Mouse (Mus musculus) heart, embryonic 14.5 days (tissue): ENCODE measurements around the gene Med16. TPM values are rescaled to one million over a fixed set of nuclear protein-coding genes. Genes with fewer than 3 reads are reported as not detected.

Source experiments
- ATAC-seq: fragments of 200-750 bp; cut with Nextera tagmentation; 2 replicates; pipeline ENCODE4 v1.8.0; 2017; ENCODE audit warnings: low read depth, moderate TSS enrichment; ENCODE audit not compliant: insufficient number of reproducible peaks, insufficient read depth, low FRiP score
- H3K27ac ChIP-seq, 2 experiments: fragments of 200-500 bp in 1 of 2; fragments of 300-500 bp in 1 of 2; sonication (generic) in 1 of 2; replicated peaks in 1 of 2; 2 replicates each; pipeline ENCODE4 v1.5.1; 2012 to 2014; ENCODE audit warnings: low read depth in 2 of 2, low read length in 2 of 2, control low read depth in 1 of 2, mild to moderate bottlenecking in 1 of 2, mixed read lengths in 1 of 2; ENCODE audit not compliant: control insufficient read depth in 1 of 2, insufficient read depth in 1 of 2
- H3K27me3 ChIP-seq: fragments of 300-500 bp; sonication (generic); 2 replicates; pipeline ENCODE4 v1.6.1; 2014; ENCODE audit warnings: mild to moderate bottlenecking, low read length, control low read depth; ENCODE audit not compliant: control insufficient read depth, insufficient read depth
- H3K36me3 ChIP-seq: fragments of 300-500 bp; sonication (generic); 2 replicates; pipeline ENCODE4 v1.6.1; 2014; ENCODE audit warnings: mild to moderate bottlenecking, control low read depth, low read length, mixed read lengths; ENCODE audit not compliant: control insufficient read depth, insufficient read depth
- H3K4me1 ChIP-seq, 2 experiments: fragments of 200-500 bp in 1 of 2; fragments of 300-500 bp in 1 of 2; sonication (generic) in 1 of 2; 2 replicates each; pipeline ENCODE4 v1.6.1; 2012 to 2014; ENCODE audit warnings: low read length in 2 of 2, control low read depth in 1 of 2, mixed read lengths in 1 of 2; ENCODE audit not compliant: control insufficient read depth in 2 of 2, insufficient read depth in 2 of 2
- H3K4me2 ChIP-seq: fragments of 300-500 bp; sonication (generic); 2 replicates; pipeline ENCODE4 v1.6.1; 2014; ENCODE audit warnings: mild to moderate bottlenecking, low read length
- H3K4me3 ChIP-seq, 2 experiments: fragments of 200-500 bp in 1 of 2; fragments of 300-500 bp in 1 of 2; sonication (generic) in 1 of 2; 2 replicates each; pipeline ENCODE4 v1.5.1; 2012 to 2014; ENCODE audit warnings: low read length in 2 of 2, mild to moderate bottlenecking in 2 of 2, control low read depth in 1 of 2, low read depth in 1 of 2, moderate library complexity in 1 of 2; ENCODE audit not compliant: control insufficient read depth in 1 of 2, insufficient read depth in 1 of 2
- H3K9ac ChIP-seq: fragments of 300-500 bp; sonication (generic); 2 replicates; pipeline ENCODE4 v1.6.1; 2014; ENCODE audit warnings: mild to moderate bottlenecking, low read length
- H3K9me3 ChIP-seq: fragments of 300-500 bp; sonication (generic); 2 replicates; pipeline ENCODE4 v1.6.1; 2016; ENCODE audit warnings: low read length, control low read depth; ENCODE audit not compliant: control insufficient read depth
- WGBS: fragments of 180-500 bp; shearing (Covaris S2); extraction: QIAGEN DNeasy Blood & Tissue Kit; methylation state at CpG from one replicate; pipeline ENCODE4 v1.1.7; 2014; 5-methylcytosine and 5-hydroxymethylcytosine counted together
- polyA plus RNA-seq: library from polyadenylated mRNA; unstranded; fragments of >200 nt; fragmentation: Nextera tagmentation; extraction: Ambion mirVana; gene quantifications from 2 replicates; pipeline ENCODE4 v1.2.1, GENCODE M21; 2014

Gene Med16
- polyA plus RNA-seq, 1 experiment from 2014 or later = 34.7 TPM

DNA sequence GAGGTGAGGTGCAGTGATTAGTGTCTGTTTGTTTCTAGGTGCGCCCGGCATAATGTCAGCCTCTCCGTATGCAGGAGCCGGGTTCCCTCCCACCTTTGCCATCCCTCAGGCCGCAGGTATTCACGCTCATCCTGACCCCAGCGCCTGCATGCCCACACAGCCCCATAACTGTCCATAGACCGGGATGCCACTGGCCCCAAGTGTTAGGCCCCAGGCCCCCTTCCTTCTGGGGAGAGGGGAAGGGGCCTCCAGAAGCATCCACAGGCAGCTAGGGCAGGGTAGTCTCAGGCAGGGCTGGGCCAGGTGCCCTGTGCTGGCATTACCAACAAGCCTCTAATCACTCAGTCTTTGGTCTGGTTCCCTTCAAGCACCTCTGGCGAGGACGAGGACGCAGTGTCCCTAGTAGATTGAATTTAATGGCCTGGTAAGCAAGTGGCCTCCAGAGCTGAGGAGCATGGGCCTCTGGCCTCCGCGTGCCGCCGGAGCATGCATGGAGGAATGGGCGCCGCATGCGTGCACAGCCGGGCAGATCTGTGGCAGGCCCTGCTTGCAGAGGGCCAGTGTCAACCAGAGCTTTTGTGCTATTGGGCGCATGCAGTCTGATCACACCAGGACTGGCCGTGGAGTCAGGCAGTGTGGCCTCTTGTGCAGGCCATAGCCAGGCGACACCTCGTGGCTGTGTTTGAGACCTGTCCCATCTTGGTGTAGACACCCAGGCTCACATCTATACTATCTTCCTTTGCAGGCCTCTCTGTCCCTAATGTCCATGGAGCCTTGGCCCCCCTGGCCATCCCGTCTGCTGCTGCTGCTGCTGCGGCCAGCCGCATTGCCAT, 48.4 kb downstream of the Med16 start:
- H3K4me1 ChIP-seq = peaks cover 29 to 53% of the 10 kb centered on the region in 2 experiments
- no peak overlapping the region for H3K9ac ChIP-seq
- no peaks in the 10 kb centered on the region for H3K27me3 ChIP-seq
- no peak for ATAC-seq
- peaks cover 94% of the 10 kb centered on the region for H3K36me3 ChIP-seq
- no peak overlapping the region for H3K4me2 ChIP-seq
- no peak overlapping the region for H3K4me3 ChIP-seq
- no peak overlapping the region for H3K27ac ChIP-seq
- 89% methylated on average over 26 of the region's 26 CpGs for WGBS
- no peaks in the 10 kb centered on the region for H3K9me3 ChIP-seq

DNA sequence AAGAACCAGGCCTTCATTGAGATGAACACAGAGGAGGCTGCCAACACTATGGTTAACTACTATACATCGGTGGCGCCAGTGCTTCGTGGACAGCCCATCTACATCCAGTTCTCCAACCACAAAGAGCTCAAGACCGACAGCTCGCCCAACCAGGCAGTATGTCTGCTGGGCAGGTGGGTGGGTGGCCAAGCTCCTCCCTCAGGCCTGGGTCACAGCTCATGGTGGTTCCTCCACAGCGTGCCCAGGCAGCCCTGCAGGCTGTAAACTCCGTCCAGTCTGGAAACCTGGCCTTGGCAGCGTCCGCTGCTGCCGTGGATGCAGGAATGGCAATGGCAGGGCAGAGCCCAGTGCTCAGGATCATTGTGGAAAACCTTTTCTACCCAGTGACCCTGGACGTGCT, 49.6 kb downstream of the Med16 start:
- peak overlapping the region; percentile 8 to 100; a peak in 3 of 4 replicates for H3K27ac ChIP-seq
- 80% methylated on average over 11 of the region's 11 CpGs for WGBS
- peaks cover 29 to 47% of the 10 kb centered on the region in 2 experiments for H3K4me1 ChIP-seq
- H3K36me3 ChIP-seq = peaks cover 82% of the 10 kb centered on the region
- H3K9me3 ChIP-seq = no peaks in the 10 kb centered on the region
- ATAC-seq = no peak
- H3K9ac ChIP-seq = 0 out of 2 replicates have a peak overlapping the region, but pooled peaks have one; percentile 99
- H3K4me2 ChIP-seq = peak overlapping the region; percentile 97; the same call in 1 of the 2 replicates
- no peak overlapping the region for H3K4me3 ChIP-seq
- no peaks in the 10 kb centered on the region for H3K27me3 ChIP-seq

- Histone ChIP-seq H3K4me2 (peak overlapping the region; percentile 97), H3K36me3 (peaks cover 76% of the 10 kb centered on the region), H3K27ac (peak overlapping the region; percentile 42 to 100), H3K27me3 (no peaks in the 10 kb centered on the region), H3K4me1 (peaks cover 31 to 47% of the 10 kb centered on the region in 2 experiments), H3K4me3 (peak overlapping the region; percentile 10 to 94; a peak in 3 of 4 replicates), H3K9me3 (no peaks in the 10 kb centered on the region), H3K9ac (peak overlapping the region; percentile 99; the same call in 1 of the 2 replicates)
- WGBS = 37% methylated on average over 17 of the region's 17 CpGs
- ATAC-seq = peak; percentile 28; the same call in 1 of the 2 replicates
Measured at GRCm38 (mm10) chr10:79858416-79859074, 50.2 kb downstream of the Med16 start.

GRCm38 (mm10) chr10:79857894-79858293, 50.8 kb downstream of the Med16 start:
- H3K4me2 ChIP-seq = peak overlapping the region; percentile 97
- 70% methylated on average over 2 of the region's 2 CpGs for WGBS
- ATAC-seq = no peak
- peak overlapping the region; percentile 42 to 100 for H3K27ac ChIP-seq
- no peaks in the 10 kb centered on the region for H3K27me3 ChIP-seq
- H3K9me3 ChIP-seq = no peaks in the 10 kb centered on the region
- peaks cover 70% of the 10 kb centered on the region for H3K36me3 ChIP-seq
- peaks cover 35 to 50% of the 10 kb centered on the region in 2 experiments for H3K4me1 ChIP-seq
- peak overlapping the region; percentile 99 for H3K9ac ChIP-seq
- H3K4me3 ChIP-seq = peak overlapping the region; percentile 10 to 94; a peak in 3 of 4 replicates

- H3K27ac ChIP-seq = peak overlapping the region; percentile 42 to 100
- H3K36me3 ChIP-seq = peaks cover 65% of the 10 kb centered on the region
- H3K27me3 ChIP-seq = no peaks in the 10 kb centered on the region
- peak overlapping the region; percentile 97 for H3K4me2 ChIP-seq
- 9% methylated on average over 4 of the region's 4 CpGs for WGBS
- peak overlapping the region; percentile 90 to 94 for H3K4me3 ChIP-seq
- H3K9ac ChIP-seq = peak overlapping the region; percentile 99
- no peaks in the 10 kb centered on the region for H3K9me3 ChIP-seq
- no peak for ATAC-seq
- H3K4me1 ChIP-seq = peaks cover 39 to 55% of the 10 kb centered on the region in 2 experiments
Measured at GRCm38 (mm10) chr10:79857452-79857811, 51.3 kb downstream of the Med16 start.

- Histone ChIP-seq H3K4me3 (peak overlapping the region; percentile 90 to 94), H3K4me2 (peak overlapping the region; percentile 97), H3K27ac (peak overlapping the region; percentile 38 to 100), H3K36me3 (peaks cover 59% of the 10 kb centered on the region), H3K9ac (peak overlapping the region; percentile 99), H3K9me3 (no peaks in the 10 kb centered on the region), H3K4me1 (peaks cover 45 to 60% of the 10 kb centered on the region in 2 experiments), H3K27me3 (no peaks in the 10 kb centered on the region)
- WGBS = 14% methylated on average over 7 of the region's 7 CpGs
- ATAC-seq = no peak
Measured at GRCm38 (mm10) chr10:79856704-79857451, 51.8 kb downstream of the Med16 start.

GRCm38 (mm10) chr10:79856280-79856679, 52.4 kb downstream of the Med16 start:
- H3K4me2 ChIP-seq = peak overlapping the region; percentile 97
- H3K27me3 ChIP-seq = no peaks in the 10 kb centered on the region
- no peaks in the 10 kb centered on the region for H3K9me3 ChIP-seq
- ATAC-seq = no peak
- peak overlapping the region; percentile 99 to 100 for H3K27ac ChIP-seq
- peaks cover 54% of the 10 kb centered on the region for H3K36me3 ChIP-seq
- H3K4me3 ChIP-seq = peak overlapping the region; percentile 90 to 94
- H3K4me1 ChIP-seq = peaks cover 50 to 66% of the 10 kb centered on the region in 2 experiments
- H3K9ac ChIP-seq = peak overlapping the region; percentile 99
- 16% methylated on average over 6 of the region's 6 CpGs for WGBS
